Mouse (Mus musculus) G1E (cell line): ENCODE results near the gene Dnajc7.
"Not testable (repeated sequence)": the region's sequence is repeated elsewhere in the genome, so short reads cannot be mapped to it uniquely, and the experiment has no call there.

ENCODE experiments used
- CTCF ChIP-seq: IDR thresholded peaks from 2 replicates; pipeline ENCODE4 v1.5.1; 2012; ENCODE audit warnings: low read depth, low read length, inconsistent platforms, mixed read lengths
- GATA1 ChIP-seq: IDR thresholded peaks from 2 replicates; pipeline ENCODE4 v1.6.1; 2012; ENCODE audit warnings: borderline replicate concordance, low read length, inconsistent platforms, mixed read lengths
- GATA2 ChIP-seq: IDR thresholded peaks from 2 replicates; pipeline ENCODE4 v1.6.1; 2012; ENCODE audit warnings: low read depth, low read length, inconsistent platforms, borderline replicate concordance
- POLR2AphosphoS5 ChIP-seq: IDR thresholded peaks from 2 replicates; pipeline ENCODE4 v1.6.1; 2012; ENCODE audit warnings: low read depth, low read length, inconsistent platforms; ENCODE audit not compliant: insufficient replicate concordance
- TAL1 ChIP-seq: conservative IDR thresholded peaks from 2 replicates; pipeline ENCODE4 v1.6.1; 2012; ENCODE audit warnings: low read depth, low read length, inconsistent platforms, mixed read lengths

DNA sequence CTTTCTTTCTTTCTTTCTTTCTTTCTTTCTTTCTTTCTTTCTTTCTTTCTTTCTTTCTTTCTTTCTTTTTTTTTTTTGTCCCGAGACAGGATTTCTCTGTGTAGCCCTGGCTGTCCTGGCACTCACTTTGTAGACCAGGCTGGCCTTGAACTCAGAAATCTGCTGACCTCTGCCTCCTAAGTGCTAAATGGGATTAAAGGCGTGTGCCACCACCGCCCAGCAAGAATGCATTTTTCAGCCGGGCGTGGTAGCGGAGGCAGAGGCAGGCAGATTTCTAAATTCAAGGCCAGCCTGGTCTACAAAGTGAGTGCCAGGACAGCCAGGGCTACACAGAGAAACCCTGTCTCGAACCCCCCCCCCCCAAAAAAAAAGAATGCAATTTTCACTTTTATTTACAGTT is 3.1 kb downstream of the Dnajc7 start:
- not testable (repeated sequence) for TF ChIP-seq CTCF, GATA2, GATA1, POLR2AphosphoS5, TAL1
